Mouse (Mus musculus) heart, adult 10 weeks (tissue): ENCODE results near the gene Tlx2. TPM values are rescaled to one million over a fixed set of nuclear protein-coding genes. Genes with fewer than 3 reads are reported as not detected.

Experiments used
- polyA plus RNA-seq: library from polyadenylated mRNA; stranded (reverse); fragments of 350-450 nt; fragmentation: Illumina TruSeq; extraction: RNeasy Lipid Tissue Mini Kit (QIAGEN cat#74804); gene quantifications from one replicate; pipeline ENCODE4 v1.2.3, GENCODE M21; 2014; ENCODE audit warnings: low read depth, low replicate concordance

The Tlx2 gene
- not detected for polyA plus RNA-seq

GRCm38 (mm10) chr6:83070247-83070310 is at the start of gene Tlx2:
TSS of gene Tlx2 (minus strand) at chr6:83070293.

GRCm38 (mm10) chr6:83115011-83115671 is 45.0 kb upstream of the Tlx2 start, which contains the start of gene Mogs:
TSS of gene Mogs (plus strand) at chr6:83115496.

GRCm38 (mm10) chr6:83108762-83109668 is 38.9 kb upstream of the Tlx2 start, which contains the start of gene Mrpl53:
TSS of gene Mrpl53 (plus strand) at chr6:83109040.

GRCm38 (mm10) chr6:83101316-83101687 is 31.2 kb upstream of the Tlx2 start, which contains the start of the genes Ccdc142 and Gm42688:
TSS of gene Ccdc142 (plus strand) at chr6:83101601.
TSS of gene Gm42688 (plus strand) at chr6:83101617.

GRCm38 (mm10) chr6:83086121-83087035 is 16.3 kb upstream of the Tlx2 start, which contains the start of gene Lbx2:
TSS of gene Lbx2 (plus strand) at chr6:83086367.

GRCm38 (mm10) chr6:83077630-83078323 is 7.7 kb upstream of the Tlx2 start, which contains the start of gene Pcgf1:
TSS of gene Pcgf1 (plus strand) at chr6:83077869.

GRCm38 (mm10) chr6:83057790-83058189 is 12.3 kb downstream of the Tlx2 start, which contains the start of gene Dqx1:
TSS of gene Dqx1 (plus strand) at chr6:83057844.

GRCm38 (mm10) chr6:83054871-83055431 is 15.1 kb downstream of the Tlx2 start, which contains the start of gene Htra2:
TSS of gene Htra2 (minus strand) at chr6:83055273.

GRCm38 (mm10) chr6:83054074-83054851 is 15.8 kb downstream of the Tlx2 start, which contains the start of gene Aup1:
TSS of gene Aup1 (plus strand) at chr6:83054521.

GRCm38 (mm10) chr6:83033249-83034185 is 36.6 kb downstream of the Tlx2 start, which contains the start of the genes Dok1 and Loxl3:
TSS of gene Dok1 (minus strand) at chr6:83033471.
TSS of gene Loxl3 (plus strand) at chr6:83034173.

Other genes starting within 250 kb of the Tlx2 start
- gene Sema4f, start 130.5 kb downstream of the Tlx2 start, polyA plus RNA-seq = 0.34 TPM
- gene M1ap, start 123.4 kb downstream of the Tlx2 start, polyA plus RNA-seq = not detected
- gene Dok1, start 36.8 kb downstream of the Tlx2 start, polyA plus RNA-seq = 3.5 TPM
- 4.9 TPM for gene Loxl3, start 36.1 kb downstream of the Tlx2 start, polyA plus RNA-seq
- 107 TPM for gene Aup1, start 15.8 kb downstream of the Tlx2 start, polyA plus RNA-seq
- 41.4 TPM for gene Htra2, start 15.0 kb downstream of the Tlx2 start, polyA plus RNA-seq
- 1.3 TPM for gene Dqx1, start 12.4 kb downstream of the Tlx2 start, polyA plus RNA-seq
- 10.6 TPM for gene Pcgf1, start 7.6 kb upstream of the Tlx2 start, polyA plus RNA-seq
- 0.76 TPM for gene Lbx2, start 16.1 kb upstream of the Tlx2 start, polyA plus RNA-seq
- 0.73 TPM for gene Ccdc142, start 31.3 kb upstream of the Tlx2 start, polyA plus RNA-seq
- gene Gm42688, start 31.3 kb upstream of the Tlx2 start, polyA plus RNA-seq = 1.6 TPM
- 134 TPM for gene Mrpl53, start 38.7 kb upstream of the Tlx2 start, polyA plus RNA-seq
- 11.1 TPM for gene Mogs, start 45.2 kb upstream of the Tlx2 start, polyA plus RNA-seq
- gene Wbp1, start 51.3 kb upstream of the Tlx2 start, polyA plus RNA-seq = 77.2 TPM
- gene Ino80b, start 55.1 kb upstream of the Tlx2 start, polyA plus RNA-seq = 9.5 TPM
- 10.5 TPM for gene Rtkn, start 65.2 kb upstream of the Tlx2 start, polyA plus RNA-seq
- 1.9 TPM for gene Wdr54, start 86.1 kb upstream of the Tlx2 start, polyA plus RNA-seq
- gene 1700003E16Rik, start 86.1 kb upstream of the Tlx2 start, polyA plus RNA-seq = not detected
- 81.2 TPM for gene Dctn1, start 95.6 kb upstream of the Tlx2 start, polyA plus RNA-seq
- gene Slc4a5, start 149.5 kb upstream of the Tlx2 start, polyA plus RNA-seq = not detected